Mouse (Mus musculus) heart, embryonic 13.5 days (tissue): ENCODE results near the gene Tmem54. TPM values are rescaled to one million over a fixed set of nuclear protein-coding genes. Genes with fewer than 3 reads are reported as not detected.

ENCODE experiments used
- ATAC-seq: fragments of 200-750 bp; cut with Nextera tagmentation; 2 replicates; pipeline ENCODE4 v1.8.0; 2017; ENCODE audit warnings: moderate TSS enrichment; ENCODE audit not compliant: insufficient number of reproducible peaks, low FRiP score, low TSS enrichment; ENCODE audit errors: extremely low read depth
- H3K27ac ChIP-seq: fragments of 300-500 bp; sonication (generic); replicated peaks from 2 replicates; pipeline ENCODE4 v1.5.1; 2015; ENCODE audit warnings: moderate library complexity, mild to moderate bottlenecking, inconsistent platforms
- H3K27me3 ChIP-seq: fragments of 300-500 bp; sonication (generic); replicated peaks from 2 replicates; pipeline ENCODE4 v1.6.1; 2015; ENCODE audit warnings: mild to moderate bottlenecking, inconsistent platforms
- H3K36me3 ChIP-seq: fragments of 300-500 bp; sonication (generic); 2 replicates; pipeline ENCODE4 v1.6.1; 2015; ENCODE audit warnings: mild to moderate bottlenecking, inconsistent platforms
- H3K4me1 ChIP-seq: fragments of 300-500 bp; sonication (generic); 2 replicates; pipeline ENCODE4 v1.6.1; 2015; ENCODE audit warnings: inconsistent platforms
- H3K4me2 ChIP-seq: fragments of 300-500 bp; sonication (generic); 2 replicates; pipeline ENCODE4 v1.6.1; 2015; ENCODE audit warnings: inconsistent platforms, mild to moderate bottlenecking, moderate library complexity
- H3K4me3 ChIP-seq: fragments of 300-500 bp; sonication (generic); 2 replicates; pipeline ENCODE4 v1.5.1; 2015; ENCODE audit warnings: moderate library complexity, mild to moderate bottlenecking, inconsistent platforms
- H3K9ac ChIP-seq: fragments of 300-500 bp; sonication (generic); 2 replicates; pipeline ENCODE4 v1.6.1; 2015; ENCODE audit warnings: inconsistent platforms, mild to moderate bottlenecking, moderate library complexity
- H3K9me3 ChIP-seq: fragments of 300-500 bp; sonication (generic); 2 replicates; pipeline ENCODE4 v1.6.1; 2016; ENCODE audit warnings: inconsistent platforms
- WGBS: fragments of 180-500 bp; shearing (Covaris S2); methylation state at CpG from one replicate; pipeline ENCODE4 v1.1.7; 2015; ENCODE audit warnings: mixed read lengths; 5-methylcytosine and 5-hydroxymethylcytosine counted together
- polyA plus RNA-seq: library from polyadenylated mRNA; unstranded; fragments of >200 nt; fragmentation: Nextera tagmentation; extraction: Ambion mirVana; gene quantifications from 2 replicates; pipeline ENCODE4 v1.2.1, GENCODE M21; 2015

Tmem54 gene
- polyA plus RNA-seq, 1 experiment from 2014 or later: 1.0 TPM

DNA sequence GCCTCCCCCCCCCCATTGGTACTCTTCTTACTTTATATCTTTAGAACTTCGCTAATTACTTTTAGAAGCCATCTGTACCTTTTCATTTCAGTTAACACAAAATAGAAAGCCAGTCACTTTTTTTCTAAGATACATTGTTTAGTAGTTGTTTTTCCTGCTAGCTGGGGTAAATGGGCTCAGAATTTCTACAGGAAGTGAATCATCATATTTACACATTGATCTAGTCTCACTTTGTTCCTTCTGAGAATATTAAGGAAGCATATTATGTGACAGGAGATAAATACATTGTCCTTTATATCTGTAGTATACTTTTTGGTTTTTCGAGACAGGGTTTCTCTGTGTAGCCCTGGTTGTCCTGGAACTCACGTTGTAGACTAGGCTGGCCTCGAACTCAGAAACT lies 36.5 kb upstream of the Tmem54 start:
- no peak for ATAC-seq
- 88% methylated on average over 4 of the region's 4 CpGs for WGBS

DNA sequence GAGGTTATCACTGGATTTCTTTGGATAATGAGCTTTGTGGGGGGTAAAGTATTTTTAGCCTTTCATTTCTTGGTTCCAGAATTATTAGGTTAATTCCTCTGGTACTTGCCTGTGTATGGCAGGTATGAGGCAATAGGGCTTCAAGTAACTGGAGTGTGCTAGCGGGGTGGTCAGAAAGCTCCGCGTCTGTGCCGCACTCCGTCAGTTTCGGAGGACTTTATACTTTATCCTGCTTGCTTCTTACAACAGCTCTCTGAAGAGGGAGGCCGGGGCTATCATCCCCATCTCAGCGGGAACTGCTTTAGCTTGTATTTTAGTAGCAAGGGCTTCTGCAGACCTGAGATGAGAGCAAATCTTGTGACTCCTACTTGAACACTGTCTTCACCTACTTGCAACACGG lies 26.2 kb upstream of the Tmem54 start:
- Histone ChIP-seq H3K27me3 (no peaks in the 10 kb centered on the region), H3K9me3 (peaks cover 9% of the 10 kb centered on the region; the same call in 1 of the 2 replicates), H3K4me2 (no peak overlapping the region), H3K4me3 (no peak overlapping the region), H3K27ac (no peak overlapping the region), H3K36me3 (peaks cover 96% of the 10 kb centered on the region), H3K9ac (no peak overlapping the region), H3K4me1 (peaks cover 6% of the 10 kb centered on the region; the same call in 1 of the 2 replicates)
- no peak for ATAC-seq
- 84% methylated on average over 9 of the region's 9 CpGs for WGBS

More for the DNA sequence above, 36.5 kb upstream of the Tmem54 start:
- no peaks in the 10 kb centered on the region for H3K9me3 ChIP-seq
- no peak overlapping the region for H3K27ac ChIP-seq
- no peaks in the 10 kb centered on the region for H3K27me3 ChIP-seq
- no peak overlapping the region for H3K4me2 ChIP-seq
- H3K4me3 ChIP-seq: no peak overlapping the region
- H3K36me3 ChIP-seq: peaks cover 8% of the 10 kb centered on the region
- H3K9ac ChIP-seq: no peak overlapping the region
- H3K4me1 ChIP-seq: peaks cover 6% of the 10 kb centered on the region

GRCm38 (mm10) chr4:129081041-129081440 lies 24.3 kb upstream of the Tmem54 start:
- no peak overlapping the region for H3K4me2 ChIP-seq
- no peak overlapping the region for H3K9ac ChIP-seq
- no peak overlapping the region for H3K27ac ChIP-seq
- H3K36me3 ChIP-seq: peaks cover 95% of the 10 kb centered on the region
- peaks cover 9% of the 10 kb centered on the region; the same call in 1 of the 2 replicates for H3K9me3 ChIP-seq
- ATAC-seq: no peak
- H3K4me3 ChIP-seq: no peak overlapping the region
- no peaks in the 10 kb centered on the region for H3K27me3 ChIP-seq
- WGBS: 80% methylated on average over 7 of the region's 7 CpGs
- peaks cover 6% of the 10 kb centered on the region; the same call in 1 of the 2 replicates for H3K4me1 ChIP-seq

- H3K27me3 ChIP-seq: no peaks in the 10 kb centered on the region
- no peak overlapping the region for H3K4me3 ChIP-seq
- no peak for ATAC-seq
- H3K4me1 ChIP-seq: peaks cover 6% of the 10 kb centered on the region; the same call in 1 of the 2 replicates
- no peak overlapping the region for H3K4me2 ChIP-seq
- H3K9ac ChIP-seq: no peak overlapping the region
- H3K9me3 ChIP-seq: peaks cover 9% of the 10 kb centered on the region; the same call in 1 of the 2 replicates
- H3K27ac ChIP-seq: no peak overlapping the region
- WGBS: 82% methylated on average over 6 of the region's 6 CpGs
- H3K36me3 ChIP-seq: peaks cover 90% of the 10 kb centered on the region
Observed at GRCm38 (mm10) chr4:129081512-129081911, 23.8 kb upstream of the Tmem54 start.

- no peak overlapping the region for H3K4me3 ChIP-seq
- no peak overlapping the region for H3K4me2 ChIP-seq
- no peak overlapping the region for H3K9ac ChIP-seq
- peaks cover 86% of the 10 kb centered on the region for H3K36me3 ChIP-seq
- H3K27ac ChIP-seq: 0 out of 2 replicates have a peak overlapping the region, but pooled peaks have one; percentile 5
- no peak for ATAC-seq
- peaks cover 9% of the 10 kb centered on the region; the same call in 1 of the 2 replicates for H3K9me3 ChIP-seq
- no peaks in the 10 kb centered on the region for H3K27me3 ChIP-seq
- H3K4me1 ChIP-seq: peaks cover 6% of the 10 kb centered on the region; the same call in 1 of the 2 replicates
- 70% methylated on average over 3 of the region's 3 CpGs for whole genome bisulfite sequencing
Observed at GRCm38 (mm10) chr4:129081939-129082338, 23.4 kb upstream of the Tmem54 start.

GRCm38 (mm10) chr4:129082379-129083115 lies 22.8 kb upstream of the Tmem54 start:
- Histone ChIP-seq H3K9ac (no peak overlapping the region), H3K4me2 (no peak overlapping the region), H3K27ac (0 out of 2 replicates have a peak overlapping the region, but pooled peaks have one; percentile 5), H3K36me3 (peaks cover 80% of the 10 kb centered on the region), H3K9me3 (peaks cover 9% of the 10 kb centered on the region; the same call in 1 of the 2 replicates), H3K27me3 (no peaks in the 10 kb centered on the region), H3K4me1 (peaks cover 6% of the 10 kb centered on the region; the same call in 1 of the 2 replicates), H3K4me3 (no peak overlapping the region)
- ATAC-seq: no peak
- WGBS: 44% methylated on average over 10 of the region's 10 CpGs

- peaks cover 6% of the 10 kb centered on the region; the same call in 1 of the 2 replicates for H3K4me1 ChIP-seq
- 90% methylated on average over 9 of the region's 9 CpGs for WGBS
- no peak overlapping the region for H3K9ac ChIP-seq
- H3K4me2 ChIP-seq: no peak overlapping the region
- no peak overlapping the region for H3K27ac ChIP-seq
- H3K4me3 ChIP-seq: no peak overlapping the region
- no peak for ATAC-seq
- no peaks in the 10 kb centered on the region for H3K9me3 ChIP-seq
- no peaks in the 10 kb centered on the region for H3K27me3 ChIP-seq
- H3K36me3 ChIP-seq: peaks cover 56% of the 10 kb centered on the region
Observed at GRCm38 (mm10) chr4:129084896-129085295, 20.5 kb upstream of the Tmem54 start.

DNA sequence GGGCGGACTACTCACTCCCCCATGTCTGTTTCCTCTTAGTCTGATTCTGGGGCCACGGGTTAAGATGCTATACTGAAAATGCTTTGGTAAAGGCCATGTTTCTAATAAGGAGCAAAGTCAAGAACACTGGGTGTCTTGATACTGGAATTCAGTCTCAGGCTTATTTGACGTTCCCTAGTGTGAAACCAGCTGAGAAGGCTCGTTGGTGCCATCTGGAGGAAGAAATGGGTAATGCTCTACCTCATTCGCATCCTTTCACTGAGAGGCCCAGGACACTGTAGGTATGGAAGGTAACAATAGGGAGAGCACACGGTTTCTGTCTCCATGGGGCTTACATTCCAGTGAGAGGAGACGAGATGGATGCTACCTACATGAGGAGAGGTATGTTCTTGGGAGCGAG lies 19.3 kb upstream of the Tmem54 start:
- Histone ChIP-seq H3K9ac (no peak overlapping the region), H3K36me3 (peaks cover 44% of the 10 kb centered on the region), H3K9me3 (no peaks in the 10 kb centered on the region), H3K27ac (no peak overlapping the region), H3K27me3 (no peaks in the 10 kb centered on the region), H3K4me2 (no peak overlapping the region), H3K4me1 (peaks cover 6% of the 10 kb centered on the region; the same call in 1 of the 2 replicates), H3K4me3 (no peak overlapping the region)
- WGBS: 25% methylated on average over 8 of the region's 8 CpGs
- no peak for ATAC-seq

DNA sequence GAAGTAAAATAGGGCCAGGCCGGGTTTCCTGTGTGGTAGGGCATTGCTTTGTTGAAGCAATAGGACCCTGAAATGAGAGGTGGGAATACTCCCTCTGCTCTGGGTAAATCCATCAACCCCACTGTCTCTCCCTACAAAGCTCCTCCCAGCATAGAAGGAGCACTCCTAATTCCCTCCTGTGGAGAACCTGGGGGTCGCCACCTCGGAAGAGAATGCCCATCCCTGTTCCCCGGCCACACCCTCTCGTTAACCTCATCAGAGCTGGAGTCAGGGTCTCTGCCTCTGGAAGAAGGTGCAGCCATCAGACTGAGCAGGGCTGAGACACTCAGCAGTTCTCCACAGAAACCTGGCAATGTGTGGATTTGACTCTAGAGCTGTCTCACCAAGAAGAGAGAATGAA lies 17.5 kb upstream of the Tmem54 start:
- Histone ChIP-seq H3K4me2 (no peak overlapping the region), H3K36me3 (peaks cover 30% of the 10 kb centered on the region), H3K9me3 (no peaks in the 10 kb centered on the region), H3K4me1 (no peaks in the 10 kb centered on the region), H3K27ac (no peak overlapping the region), H3K9ac (no peak overlapping the region), H3K27me3 (no peaks in the 10 kb centered on the region), H3K4me3 (no peak overlapping the region)
- no peak for ATAC-seq
- 53% methylated on average over 5 of the region's 5 CpGs for WGBS

DNA sequence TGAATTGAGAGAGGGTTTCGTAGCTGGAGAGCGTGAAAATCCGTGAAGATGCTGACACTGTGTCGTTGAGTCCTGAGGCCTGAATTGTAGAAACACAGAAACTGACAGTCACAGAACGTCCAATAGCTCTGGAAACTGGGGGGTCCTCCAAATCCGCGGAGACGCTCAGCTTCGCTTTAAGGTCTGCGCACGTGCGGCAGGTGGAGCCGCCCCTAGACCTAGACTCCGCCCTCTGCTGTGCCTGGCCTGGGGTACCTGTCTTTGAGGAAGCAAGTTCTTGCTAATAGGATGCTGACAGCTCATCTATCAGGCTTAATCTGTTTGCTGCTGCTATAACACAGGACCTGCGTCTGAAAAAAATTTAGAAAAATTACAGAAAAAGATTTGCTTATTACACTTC lies 10.1 kb upstream of the Tmem54 start:
- no peaks in the 10 kb centered on the region for H3K9me3 ChIP-seq
- no peak for ATAC-seq
- peaks cover 32% of the 10 kb centered on the region for H3K27me3 ChIP-seq
- H3K9ac ChIP-seq: no peak overlapping the region
- H3K4me1 ChIP-seq: no peaks in the 10 kb centered on the region
- no peak overlapping the region for H3K27ac ChIP-seq
- no peak overlapping the region for H3K4me3 ChIP-seq
- H3K4me2 ChIP-seq: no peak overlapping the region
- 24% methylated on average over 15 of the region's 15 CpGs for WGBS
- H3K36me3 ChIP-seq: no peaks in the 10 kb centered on the region

GRCm38 (mm10) chr4:129097006-129097405 lies 8.3 kb upstream of the Tmem54 start:
- H3K9me3 ChIP-seq: no peaks in the 10 kb centered on the region
- no peaks in the 10 kb centered on the region for H3K4me1 ChIP-seq
- 70% methylated on average over 7 of the region's 7 CpGs for WGBS
- ATAC-seq: no peak
- H3K27me3 ChIP-seq: peaks cover 33% of the 10 kb centered on the region
- H3K36me3 ChIP-seq: no peaks in the 10 kb centered on the region
- H3K4me3 ChIP-seq: no peak overlapping the region
- H3K27ac ChIP-seq: no peak overlapping the region
- no peak overlapping the region for H3K9ac ChIP-seq
- H3K4me2 ChIP-seq: no peak overlapping the region
